Mouse (Mus musculus) lung, embryonic 16.5 days (tissue): ENCODE measurements around the gene Lsp1. TPM values are rescaled to one million over a fixed set of nuclear protein-coding genes. Genes with fewer than 3 reads are reported as not detected.

Source experiments
- ATAC-seq: fragments of 200-750 bp; cut with Nextera tagmentation; 2 replicates; pipeline ENCODE4 v1.8.0; 2017; ENCODE audit warnings: low read depth, mild to moderate bottlenecking, moderate library complexity
- H3K27ac ChIP-seq: fragments of 300-500 bp; sonication (generic); 2 replicates; pipeline ENCODE4 v1.5.1; 2014; ENCODE audit warnings: mild to moderate bottlenecking, control low read depth, low read length
- H3K27me3 ChIP-seq: fragments of 300-500 bp; sonication (generic); 2 replicates; pipeline ENCODE4 v1.6.1; 2014; ENCODE audit warnings: low read depth, low read length, mixed read lengths; ENCODE audit not compliant: control insufficient read depth, insufficient read depth
- H3K36me3 ChIP-seq: fragments of 300-500 bp; sonication (generic); 2 replicates; pipeline ENCODE4 v1.6.1; 2014; ENCODE audit warnings: low read length; ENCODE audit not compliant: control insufficient read depth, insufficient read depth
- H3K4me1 ChIP-seq: fragments of 300-500 bp; sonication (generic); replicated peaks from 2 replicates; pipeline ENCODE4 v1.6.1; 2014; ENCODE audit warnings: low read length, mixed read lengths; ENCODE audit not compliant: control insufficient read depth, insufficient read depth
- H3K4me2 ChIP-seq: fragments of 300-500 bp; sonication (generic); 2 replicates; pipeline ENCODE4 v1.6.1; 2014; ENCODE audit warnings: low read depth, low read length, control low read depth
- H3K4me3 ChIP-seq: fragments of 300-500 bp; sonication (generic); 2 replicates; pipeline ENCODE4 v1.5.1; 2014; ENCODE audit warnings: mild to moderate bottlenecking, low read length, control low read depth
- H3K9ac ChIP-seq: fragments of 300-500 bp; sonication (generic); 2 replicates; pipeline ENCODE4 v1.6.1; 2014; ENCODE audit warnings: low read length, control low read depth
- H3K9me3 ChIP-seq: fragments of 300-500 bp; sonication (generic); 2 replicates; pipeline ENCODE4 v1.6.1; 2016; ENCODE audit warnings: low read length; ENCODE audit not compliant: control insufficient read depth
- WGBS: fragments of 180-500 bp; shearing (Covaris S2); extraction: QIAGEN DNeasy Blood & Tissue Kit; methylation state at CpG from one replicate; pipeline ENCODE4 v1.1.7; 2014; 5-methylcytosine and 5-hydroxymethylcytosine counted together
- polyA plus RNA-seq: library from polyadenylated mRNA; unstranded; fragments of >200 nt; fragmentation: Nextera tagmentation; extraction: Ambion mirVana; gene quantifications from 2 replicates; pipeline ENCODE4 v1.2.1, GENCODE M21; 2015

The Lsp1 gene
- polyA plus RNA-seq, 1 experiment from 2014 or later, result 110 TPM

- H3K4me2 ChIP-seq, result no peak overlapping the region
- H3K9ac ChIP-seq, result peak overlapping the region; percentile 29; the same call in 1 of the 2 replicates
- no peaks in the 10 kb centered on the region for H3K9me3 ChIP-seq
- 47% methylated on average over 8 of the region's 8 CpGs for WGBS
- peaks cover 44% of the 10 kb centered on the region for H3K4me1 ChIP-seq
- H3K4me3 ChIP-seq, result no peak overlapping the region
- peaks cover 6% of the 10 kb centered on the region for H3K36me3 ChIP-seq
- peak overlapping the region; percentile 82 for H3K27ac ChIP-seq
- ATAC-seq, result no peak
- no peaks in the 10 kb centered on the region for H3K27me3 ChIP-seq
Observed at GRCm38 (mm10) chr7:142539828-142540227, 79.2 kb downstream of the Lsp1 start.

GRCm38 (mm10) chr7:142542771-142543303 lies 82.2 kb downstream of the Lsp1 start:
- Histone ChIP-seq H3K36me3 (peaks cover 3% of the 10 kb centered on the region; the same call in 1 of the 2 replicates), H3K9me3 (no peaks in the 10 kb centered on the region), H3K9ac (peak overlapping the region; percentile 16; the same call in 1 of the 2 replicates), H3K4me1 (peaks cover 36% of the 10 kb centered on the region), H3K27me3 (no peaks in the 10 kb centered on the region), H3K4me2 (no peak overlapping the region), H3K27ac (peak overlapping the region; percentile 11; the same call in 1 of the 2 replicates), H3K4me3 (no peak overlapping the region)
- 11% methylated on average over 11 of the region's 11 CpGs for WGBS
- peak; percentile 46; the same call in 1 of the 2 replicates for ATAC-seq

Other genes with a start within 250 kb of the Lsp1 start
- not detected in 2 replicates for gene Gm7579, start 248.9 kb upstream of the Lsp1 start, polyA plus RNA-seq
- not detected in 2 replicates for gene Krtap5-5, start 230.8 kb upstream of the Lsp1 start, polyA plus RNA-seq
- gene Gm40460, start 219.7 kb upstream of the Lsp1 start, polyA plus RNA-seq, result not detected in 2 replicates
- not detected in 2 replicates for gene Gm2431, start 202.5 kb upstream of the Lsp1 start, polyA plus RNA-seq
- gene Gm4559, start 186.4 kb upstream of the Lsp1 start, polyA plus RNA-seq, result not detected in 2 replicates
- gene Krtap5-1, start 163.7 kb upstream of the Lsp1 start, polyA plus RNA-seq, result not detected in 2 replicates
- gene Krtap5-4, start 157.3 kb upstream of the Lsp1 start, polyA plus RNA-seq, result not detected in 2 replicates
- gene Ifitm10, start 87.1 kb upstream of the Lsp1 start, polyA plus RNA-seq, result 5.6 and 7.5 TPM in 2 replicates
- 2.5 and 3.2 TPM in 2 replicates for gene Gm49369, start 78.1 kb upstream of the Lsp1 start, polyA plus RNA-seq
- 302 and 328 TPM in 2 replicates for gene Ctsd, start 72.8 kb upstream of the Lsp1 start, polyA plus RNA-seq
- gene Syt8, start 26.0 kb upstream of the Lsp1 start, polyA plus RNA-seq, result 0.48 and 1.2 TPM in 2 replicates
- gene Tnni2, start 19.0 kb upstream of the Lsp1 start, polyA plus RNA-seq, result 17.6 and 61.1 TPM in 2 replicates
- gene Tnnt3, start 38.0 kb downstream of the Lsp1 start, polyA plus RNA-seq, result 17.9 and 50.7 TPM in 2 replicates
- 17.2 and 22.4 TPM in 2 replicates for gene Mrpl23, start 71.9 kb downstream of the Lsp1 start, polyA plus RNA-seq
- 457 and 496 TPM in 2 replicates for gene Igf2, start 206.0 kb downstream of the Lsp1 start, polyA plus RNA-seq
- gene Gm49394, start 209.1 kb downstream of the Lsp1 start, polyA plus RNA-seq, result not detected in 2 replicates